Mouse (Mus musculus): ENCODE measurements at regions not wholly inside any gene's neighbourhood (a gene's known extent, or its start where the extent isn't known, plus 50 kb on each side); places are given as distances from the start of the nearest gene placed in this dataset.

- TF ChIP-seq CHD2 (IDR thresholded peaks at IDR 0.05; ENCODE audit: low read depth, low read length) (no peak), MAFK (IDR thresholded peaks at IDR 0.05; ENCODE audit: insufficient read depth, low read depth, low read length) (no peak)
These were observed 620.8 kb downstream of the Sqor start for GRCm38 (mm10) chr2:123385622-123386418.

Measured in ES-E14 (cell line).